Mouse (Mus musculus) thymus, postnatal 0 days (tissue): Measurements from ENCODE around the gene Mast4. TPM values are rescaled to one million over a fixed set of nuclear protein-coding genes. Genes with fewer than 3 reads are reported as not detected.
"Not testable (repeated sequence)": the region's sequence is repeated elsewhere in the genome, so short reads cannot be mapped to it uniquely, and the experiment has no call there.

Experiments
- DNase-seq: peaks from one replicate; pipeline ENCODE4 v3.0.0-alpha.2; 2015; ENCODE audit warnings: low spot score
- polyA plus RNA-seq: library from polyadenylated mRNA; unstranded; fragments of >200 nt; fragmentation: Nextera tagmentation; extraction: Ambion mirVana; gene quantifications from 2 replicates; pipeline ENCODE4 v1.2.1, GENCODE M21; 2015

The Mast4 gene
- polyA plus RNA-seq, 1 experiment from 2014 or later, result 25.4 TPM

GRCm38 (mm10) chr13:102761410-102761809, 572.9 kb downstream of the Mast4 start:
- no peak for DNase-seq

GRCm38 (mm10) chr13:102758021-102758420, 576.3 kb downstream of the Mast4 start:
- DNase-seq, result no peak

DNA sequence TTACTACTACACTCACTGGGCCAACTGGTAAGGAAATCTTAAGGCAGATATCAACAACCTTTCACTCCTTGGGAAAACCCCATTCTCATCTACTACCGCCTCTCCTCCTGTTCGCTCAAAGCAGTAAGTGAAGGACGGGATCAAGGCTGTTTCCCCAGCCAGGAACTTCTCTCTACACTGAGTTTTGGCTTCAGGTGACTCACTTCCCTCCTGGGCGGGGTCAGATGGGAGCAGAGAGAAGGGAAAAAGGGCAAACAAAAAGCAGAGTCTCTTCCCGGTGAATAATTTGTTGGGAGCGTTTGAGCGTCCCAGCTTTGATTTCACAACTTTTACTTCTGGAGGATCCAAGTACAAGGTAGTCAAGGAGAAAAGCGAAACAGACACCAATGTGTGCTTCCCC, 578.2 kb downstream of the Mast4 start:
- DNase-seq, result no peak

DNA sequence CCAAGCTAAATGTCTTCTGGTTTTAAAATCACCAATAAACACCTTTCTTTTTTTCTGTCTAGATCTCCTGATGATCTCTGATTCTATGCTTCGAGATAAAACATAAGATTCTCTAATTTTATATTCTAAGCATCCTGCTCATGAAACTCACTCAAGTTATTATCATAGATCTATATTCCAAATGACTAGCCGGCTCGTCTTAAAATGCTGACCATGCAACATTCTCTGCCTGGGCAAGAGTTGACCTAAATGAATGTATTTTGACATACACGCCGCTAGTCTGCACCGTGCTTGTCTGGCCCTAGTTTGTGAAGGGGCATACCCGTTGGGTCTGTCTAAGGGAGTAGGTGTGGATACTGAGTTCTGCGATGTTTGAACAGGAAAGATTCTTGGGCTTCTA, 579.2 kb downstream of the Mast4 start:
- DNase-seq, result no peak

- DNase-seq, result no peak
These were observed 580.4 kb downstream of the Mast4 start for GRCm38 (mm10) chr13:102753714-102754556.

- DNase-seq, result no peak
These were observed 584.4 kb downstream of the Mast4 start for GRCm38 (mm10) chr13:102749891-102750290.

DNA sequence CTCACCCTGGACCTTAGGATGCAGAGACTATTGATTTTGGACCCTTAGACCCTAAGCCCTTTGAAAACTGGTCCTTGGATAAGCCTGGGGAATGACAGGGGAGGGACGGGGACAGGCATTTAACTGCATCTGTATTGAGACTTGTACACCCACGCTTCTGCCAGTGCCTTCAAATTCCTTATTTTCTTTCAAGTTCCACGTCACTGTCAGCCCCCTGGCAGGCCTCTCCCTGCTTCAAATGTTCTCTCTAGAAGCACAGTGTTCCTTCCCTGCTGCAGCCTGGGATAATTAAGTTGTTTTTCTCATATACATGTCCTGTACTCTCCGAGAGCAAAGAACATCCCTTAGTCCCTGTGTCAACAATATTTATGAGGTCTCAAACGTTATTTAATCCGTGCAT, 585.1 kb downstream of the Mast4 start:
- no peak for DNase-seq

- DNase-seq, result no peak
These were observed 587.3 kb downstream of the Mast4 start for GRCm38 (mm10) chr13:102746803-102747561.

DNA sequence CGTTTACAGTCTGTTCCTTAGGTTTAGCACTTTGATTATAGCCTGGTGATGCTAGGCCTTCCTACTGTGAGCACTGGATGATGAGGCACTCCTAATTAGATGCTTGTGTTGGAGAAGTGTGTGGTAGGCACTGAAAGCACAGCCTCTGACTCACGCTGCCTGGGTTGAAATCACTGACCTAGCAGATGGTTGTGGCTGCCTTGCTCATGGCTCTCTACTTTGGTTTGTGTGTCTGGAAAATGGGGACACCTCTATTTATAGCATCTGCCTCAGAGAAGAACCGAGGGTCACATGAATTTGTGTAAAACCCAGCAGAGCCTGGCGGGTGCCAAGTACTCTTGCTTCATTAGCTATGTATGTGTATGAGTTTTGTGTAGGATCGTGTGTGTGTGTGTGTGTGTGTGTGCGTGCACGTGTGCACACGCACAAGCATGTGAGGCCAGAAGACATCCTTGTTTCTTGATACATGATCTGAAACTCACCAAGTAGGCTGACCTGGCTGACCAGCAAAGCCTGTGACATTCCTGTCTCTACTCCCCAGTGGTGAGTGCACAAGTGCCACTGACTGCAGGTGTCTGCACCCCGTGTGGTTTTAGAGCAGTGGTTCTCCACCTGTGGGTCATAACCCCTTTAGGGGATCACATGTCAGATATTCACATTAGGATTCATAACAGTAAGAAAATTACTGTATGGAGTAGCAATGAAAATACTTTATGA, 588.5 kb downstream of the Mast4 start:
- DNase-seq, result no peak

DNA sequence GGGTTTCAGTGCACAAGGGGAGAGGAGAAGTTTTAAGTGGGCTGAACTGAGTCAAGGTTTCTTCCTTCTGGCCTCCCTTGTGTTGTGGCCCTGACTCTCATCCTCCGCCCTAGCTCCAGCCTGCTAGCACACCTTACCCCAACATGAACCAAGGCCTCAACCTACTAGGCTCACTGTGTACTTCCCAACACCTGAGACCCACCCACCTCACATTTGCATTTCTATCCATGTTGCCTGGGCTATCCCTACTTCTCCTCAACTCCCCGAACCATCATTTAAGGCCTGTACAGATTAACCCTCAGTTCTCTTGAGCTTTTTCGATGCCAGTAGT, 589.1 kb downstream of the Mast4 start:
- DNase-seq, result no peak

DNA sequence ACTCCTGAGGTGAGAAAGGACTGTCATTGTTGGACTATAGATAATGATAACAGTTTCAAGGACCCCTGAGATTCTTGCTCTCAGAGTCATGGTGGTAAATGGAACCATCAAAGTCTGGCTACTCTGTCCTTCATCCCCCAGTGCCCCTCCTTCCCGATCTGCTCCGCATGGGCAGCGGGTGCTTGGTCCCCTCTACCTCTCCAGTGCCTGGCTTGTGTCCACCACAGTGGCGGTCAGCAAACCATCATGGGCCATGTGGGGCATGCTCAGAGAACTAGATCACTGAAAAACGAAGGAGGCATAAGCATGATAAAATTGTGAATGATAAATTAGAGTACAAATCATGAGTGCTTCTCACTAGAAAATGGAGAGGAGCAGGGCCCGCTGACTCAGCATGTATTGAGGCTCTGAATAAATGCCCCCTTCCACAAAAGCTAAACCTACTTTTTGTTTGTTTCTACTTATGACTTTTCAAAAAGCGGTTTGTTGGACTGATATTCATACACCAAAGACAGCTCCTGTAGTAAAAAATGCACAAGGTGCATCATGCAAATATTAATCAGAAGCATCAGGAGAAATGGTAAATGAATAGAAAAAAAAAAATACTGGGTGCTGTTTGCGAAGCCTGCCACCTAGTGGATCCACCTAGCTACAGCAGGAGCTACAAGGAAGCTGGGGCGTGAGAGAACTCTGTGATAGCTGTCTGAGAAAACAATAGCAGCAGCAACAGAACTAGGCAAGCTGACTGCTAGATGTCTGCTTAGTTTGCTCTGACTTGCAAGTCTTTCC, 589.6 kb downstream of the Mast4 start:
- DNase-seq, result peak; percentile 56

- no peak for DNase-seq
These were observed 594.4 kb downstream of the Mast4 start for GRCm38 (mm10) chr13:102739720-102740535.

- no peak for DNase-seq
These were observed 596.5 kb downstream of the Mast4 start for GRCm38 (mm10) chr13:102737811-102738210.

- no peak for DNase-seq
These were observed 601.2 kb downstream of the Mast4 start for GRCm38 (mm10) chr13:102733063-102733462.

GRCm38 (mm10) chr13:102728951-102729350, 605.3 kb downstream of the Mast4 start:
- DNase-seq, result not testable (repeated sequence)

GRCm38 (mm10) chr13:102728035-102728434, 606.3 kb downstream of the Mast4 start:
- DNase-seq, result no peak

DNA sequence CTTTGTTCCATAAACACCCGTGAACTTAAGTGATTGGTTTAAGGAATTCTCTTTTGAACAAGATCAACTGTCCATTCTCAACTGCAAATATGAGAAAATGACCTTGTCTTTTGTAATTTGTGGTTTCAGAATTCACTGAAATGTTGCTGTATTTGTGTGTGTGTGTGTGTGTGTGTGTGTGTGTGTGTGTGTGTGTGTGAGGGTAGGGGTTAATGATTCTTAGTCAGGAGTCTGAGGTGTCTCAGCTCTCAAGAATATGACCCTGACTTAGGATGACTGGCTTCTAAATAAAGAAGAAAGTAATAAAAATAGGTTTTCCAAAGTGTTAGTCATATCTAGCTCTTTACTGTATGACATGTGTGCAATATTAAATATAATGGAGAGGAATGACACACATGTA, 607.4 kb downstream of the Mast4 start:
- no peak for DNase-seq

DNA sequence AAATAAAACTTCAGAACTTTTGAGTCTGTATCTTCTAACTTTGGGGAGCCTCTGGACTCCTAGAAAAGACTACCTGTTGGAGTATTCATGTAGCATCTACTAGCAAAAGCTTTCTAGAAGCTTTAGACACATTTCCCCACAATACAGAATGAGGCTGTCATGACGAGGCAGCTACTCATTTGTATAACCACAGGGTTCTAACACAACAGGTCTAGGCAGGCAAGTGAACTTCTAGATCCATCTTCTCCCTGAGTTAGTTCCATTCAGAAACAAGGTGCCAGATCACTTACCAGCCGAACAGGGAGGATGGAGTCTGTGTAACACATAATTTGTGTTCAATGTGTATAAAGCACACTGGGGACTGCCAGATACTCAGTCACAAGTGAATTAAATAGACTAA, 608.4 kb downstream of the Mast4 start:
- DNase-seq, result no peak

- no peak for DNase-seq
These were observed 608.9 kb downstream of the Mast4 start for GRCm38 (mm10) chr13:102725416-102725815.

- DNase-seq, result no peak
These were observed 617.3 kb downstream of the Mast4 start for GRCm38 (mm10) chr13:102716973-102717372.
